Mouse (Mus musculus) layer of hippocampus, postnatal 25 days (tissue): ENCODE measurements around the gene Rad23b. TPM values are rescaled to one million over a fixed set of nuclear protein-coding genes. Genes with fewer than 3 reads are reported as not detected.
"Not testable (repeated sequence)": the region's sequence is repeated elsewhere in the genome, so short reads cannot be mapped to it uniquely, and the experiment has no call there.

Source experiments
- DNase-seq, 2 experiments: peaks; one replicate each; pipeline ENCODE4 v3.0.0; 2022; ENCODE audit warnings: mixed read lengths in 2 of 2, low spot score in 1 of 2; ENCODE audit errors: extremely low spot score in 1 of 2
- total RNA-seq, 2 experiments: library from RNA; stranded (reverse); gene quantifications; 2 replicates each; pipeline ENCODE4 v1.2.3; 2021

Gene Rad23b
- 100 to 1,000 TPM; 169 to 176 TPM for total RNA-seq

DNA sequence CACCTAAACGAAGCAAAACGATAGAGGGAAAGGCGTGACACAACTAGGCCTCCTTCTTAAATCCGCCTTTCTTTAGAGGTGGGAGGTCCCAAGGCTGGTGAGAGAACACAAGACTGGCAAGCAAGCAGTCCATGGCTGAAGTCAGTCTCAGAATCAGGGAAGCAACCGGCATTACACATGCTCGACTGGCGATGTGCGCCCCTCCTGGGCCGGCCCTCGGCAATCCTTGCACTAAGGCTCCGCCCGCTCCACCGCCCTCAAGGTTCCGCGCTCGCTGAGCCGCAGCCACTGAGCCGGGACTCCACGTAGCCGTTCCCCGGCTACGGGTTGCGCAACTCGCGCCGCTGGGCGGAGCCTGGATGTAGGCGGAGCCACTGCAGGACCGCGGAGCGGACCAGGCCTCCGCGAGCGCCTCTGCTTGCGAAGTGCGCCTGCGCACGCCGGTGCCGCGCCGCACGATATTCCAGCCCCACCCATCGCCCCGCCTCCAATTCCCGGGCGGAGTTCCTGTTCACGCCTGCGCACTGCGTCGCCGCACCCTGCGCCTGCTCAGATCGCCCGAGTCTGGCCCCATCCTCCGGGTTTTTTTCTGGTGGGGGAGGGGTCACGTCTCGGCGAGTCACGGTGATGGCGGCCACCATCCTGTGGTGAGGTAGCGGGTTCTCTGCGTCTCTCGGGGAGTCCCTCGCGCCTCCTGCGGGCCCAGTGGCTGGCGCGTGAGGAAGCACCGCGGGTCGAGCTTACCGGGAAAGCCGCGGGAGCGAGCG is at the start of gene Rad23b:
Gene Rad23b (plus strand): TSS at position 592 of the 767 bp plus-strand sequence.
- peak; percentile 100 for DNase-seq

DNA sequence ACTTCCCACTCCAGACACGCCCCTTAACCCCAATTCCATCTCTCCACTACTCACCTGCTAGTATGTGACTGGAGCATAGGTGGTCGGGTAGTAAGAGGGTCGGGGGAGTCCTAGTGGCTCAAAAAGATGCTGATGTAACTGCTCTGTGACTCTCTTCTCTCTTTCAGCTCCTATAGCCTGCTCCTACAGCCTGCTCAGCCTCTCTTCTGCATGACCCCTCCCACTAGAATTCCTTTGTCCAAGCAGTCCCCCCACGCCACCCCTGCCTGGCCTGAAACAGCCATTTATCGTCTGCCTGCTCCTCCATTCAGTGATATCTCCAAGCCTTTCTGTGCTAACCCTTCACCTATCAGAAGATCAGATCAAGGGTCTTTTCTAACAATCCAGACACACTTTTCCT is 45.7 kb upstream of the Rad23b start:
- no peak for DNase-seq

DNA sequence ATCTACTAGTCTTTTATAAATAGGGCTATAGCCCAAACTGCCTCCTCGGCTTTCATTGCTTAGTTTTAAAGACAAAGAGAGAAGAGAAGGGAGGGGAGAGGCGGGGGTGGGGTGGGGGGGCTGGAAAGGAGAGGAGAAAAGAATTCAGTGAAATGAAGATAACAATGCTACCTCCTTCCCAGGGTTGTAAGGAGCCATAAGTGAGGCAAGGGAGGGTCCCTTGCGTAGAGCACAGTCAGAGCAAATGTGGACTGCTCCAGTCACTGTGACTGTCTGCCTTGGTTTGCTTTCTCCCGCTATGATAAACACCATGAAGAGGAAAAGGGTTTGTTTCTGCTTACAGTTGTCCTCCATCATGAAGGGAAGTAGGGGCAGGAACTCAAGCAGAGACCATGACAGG is 43.2 kb upstream of the Rad23b start:
- no peak for DNase-seq

DNA sequence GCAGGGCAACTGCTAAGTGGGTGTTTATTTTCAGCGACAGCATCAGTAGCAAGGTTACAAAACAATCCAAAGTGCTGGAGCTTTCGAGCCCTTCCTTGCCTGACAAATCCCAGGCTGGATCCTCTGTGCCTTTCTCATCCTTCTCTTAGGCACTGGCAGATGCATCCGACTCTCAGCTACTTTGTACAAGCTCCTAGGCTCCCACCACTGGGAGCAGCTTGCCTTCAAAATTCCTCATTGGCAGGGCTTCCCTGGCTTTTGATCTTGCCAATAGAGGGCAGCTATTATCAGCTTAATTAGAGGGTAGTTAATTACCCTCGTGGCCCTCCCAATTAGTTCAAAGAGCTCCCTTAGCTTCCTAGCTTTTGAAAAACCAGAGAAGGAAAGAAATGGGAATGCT is 33.1 kb upstream of the Rad23b start:
- DNase-seq: no peak

DNA sequence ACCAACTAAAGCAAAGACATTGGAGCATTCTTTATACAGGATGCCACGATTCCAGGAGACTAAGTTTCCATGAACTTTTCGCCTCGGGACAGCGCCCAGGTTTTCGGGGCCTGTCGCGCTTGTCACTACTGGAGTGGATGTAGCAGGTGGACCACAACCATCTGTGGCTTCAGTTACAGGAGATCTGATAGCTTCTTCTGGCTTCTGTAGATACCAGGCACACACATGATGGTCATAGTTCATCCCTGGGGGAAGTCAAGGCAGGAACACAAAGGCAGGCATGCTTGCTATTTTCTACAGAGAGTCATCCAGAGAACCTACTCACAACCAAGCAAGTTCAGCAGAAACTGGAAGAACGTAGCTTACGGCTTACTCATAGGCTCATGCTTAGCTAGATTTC is 31.5 kb upstream of the Rad23b start:
- not testable (repeated sequence) for DNase-seq

DNA sequence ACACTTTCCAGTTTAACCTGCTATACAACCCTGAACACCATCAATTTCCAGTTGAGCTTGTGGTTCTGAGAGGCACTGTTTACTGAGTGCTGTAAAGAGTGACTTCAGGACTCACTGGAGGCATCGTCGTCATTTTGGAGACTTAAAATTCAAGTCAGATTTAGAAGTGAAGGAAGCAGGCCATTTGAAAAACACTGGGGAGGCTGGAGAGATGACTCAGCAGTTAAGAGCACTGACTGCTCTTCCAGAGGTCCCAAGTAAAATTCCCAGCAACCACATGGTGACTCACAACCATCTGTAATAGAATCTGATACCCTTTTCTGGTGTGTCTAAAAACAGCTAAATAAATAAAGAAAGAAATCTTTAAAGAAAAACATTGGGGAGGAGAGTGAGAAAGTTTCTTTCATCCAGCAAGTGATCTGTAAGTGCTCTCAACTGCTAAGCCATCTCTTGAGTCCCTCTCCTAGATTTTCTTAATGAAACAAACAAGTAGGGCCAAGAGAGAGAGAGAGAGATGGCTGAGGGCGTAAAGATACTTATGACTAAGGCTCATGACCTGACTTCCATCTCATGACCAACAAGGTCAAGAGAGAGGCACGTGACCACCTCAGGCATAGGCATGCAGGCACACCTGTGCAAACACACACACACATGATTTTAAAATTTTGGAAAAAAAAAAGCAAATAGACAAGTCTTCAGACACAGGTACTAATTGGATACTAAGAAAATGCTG is 23.9 kb upstream of the Rad23b start:
- DNase-seq: no peak

DNA sequence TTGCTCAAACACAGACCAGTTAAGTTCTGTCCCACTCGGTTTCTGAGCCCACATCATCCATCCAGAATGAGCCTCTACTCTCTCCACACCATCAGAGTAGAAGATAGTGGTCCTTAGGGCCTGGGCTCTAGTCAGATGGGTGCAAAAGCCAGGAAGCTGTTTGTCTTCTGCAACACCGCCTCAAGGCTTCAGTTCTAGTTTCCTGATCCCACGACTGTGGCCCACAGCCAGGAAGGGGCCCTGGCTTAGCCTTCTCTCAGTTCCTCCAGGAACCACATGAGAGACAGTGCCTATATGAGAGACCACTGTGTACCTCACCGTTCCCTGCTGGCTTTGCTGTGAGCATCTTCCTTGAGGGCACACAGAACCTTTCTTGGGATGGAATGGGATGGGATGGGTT is 22.3 kb upstream of the Rad23b start:
- no peak for DNase-seq

DNA sequence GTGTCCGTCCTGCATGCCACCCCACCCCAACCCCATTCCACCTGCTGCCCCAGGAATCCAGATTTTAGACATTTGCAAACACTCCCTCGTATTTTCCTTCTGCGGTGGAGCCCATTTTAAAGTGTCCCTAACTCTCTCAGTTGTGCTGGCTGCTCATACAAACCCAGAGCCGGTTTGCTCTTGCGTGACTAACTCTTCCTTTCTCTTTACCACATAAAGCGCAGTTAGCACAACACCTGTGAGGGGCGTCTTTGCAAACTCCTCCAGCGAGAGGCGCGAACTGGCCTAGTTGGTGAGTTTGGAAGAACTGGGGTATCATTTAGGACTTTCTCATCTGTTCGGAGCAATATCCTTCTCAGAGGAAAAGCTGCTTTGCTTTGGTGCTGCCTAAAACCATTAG is 21.4 kb upstream of the Rad23b start:
- no peak for DNase-seq

DNA sequence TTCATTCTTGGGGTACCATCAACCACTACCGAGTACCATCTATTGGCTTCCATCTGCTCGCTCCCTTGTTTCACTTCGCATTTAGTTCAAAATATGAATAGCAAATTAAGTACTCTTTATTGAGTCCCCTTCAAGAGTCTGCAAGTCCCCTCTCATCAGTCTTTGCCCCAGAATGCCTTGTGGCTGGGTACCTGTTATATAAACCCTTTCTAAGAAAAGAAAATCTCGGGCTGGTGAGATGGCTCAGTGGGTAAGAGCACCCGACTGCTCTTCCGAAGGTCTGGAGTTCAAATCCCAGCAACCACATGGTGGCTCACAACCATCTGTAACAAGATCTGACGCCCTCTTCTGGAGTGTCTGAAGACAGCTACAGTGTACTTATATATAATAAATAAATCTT is 20.9 kb upstream of the Rad23b start:
- not testable (repeated sequence) for DNase-seq

DNA sequence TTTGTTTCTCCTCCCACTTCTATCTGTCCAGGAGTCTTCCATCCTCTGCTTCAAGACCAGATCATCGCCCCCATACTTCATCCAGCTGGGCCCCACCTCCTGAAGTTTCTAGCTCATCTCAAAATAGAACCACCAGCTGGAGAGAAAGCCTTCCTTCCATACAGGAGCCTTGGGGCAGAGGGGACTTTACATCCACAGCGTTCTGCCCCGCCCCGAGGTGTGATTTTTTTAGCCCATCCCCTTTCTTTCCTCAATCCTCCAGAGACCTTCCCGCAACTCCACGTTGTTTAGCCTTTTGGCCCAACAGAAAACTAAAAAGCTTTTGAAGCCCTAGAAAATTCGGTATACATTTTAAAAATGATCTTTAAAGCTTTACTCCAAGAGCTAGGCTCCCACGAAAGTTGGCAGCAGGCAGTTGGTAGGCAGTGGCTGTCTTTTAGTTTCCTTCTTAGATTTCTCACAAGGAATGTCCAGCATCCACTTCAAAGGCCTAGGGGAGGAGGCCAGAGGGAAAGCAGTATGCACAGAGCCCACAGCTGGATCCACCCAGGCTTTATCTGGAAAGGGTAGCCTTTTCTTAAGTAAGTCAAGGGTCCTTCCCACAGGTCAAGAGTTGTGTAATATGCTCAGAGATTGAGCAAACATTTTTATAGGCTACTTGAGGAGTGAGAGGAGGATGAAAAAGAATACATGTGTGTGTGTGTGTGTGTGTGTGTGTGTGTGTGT is 20.1 kb upstream of the Rad23b start:
- DNase-seq: no peak

DNA sequence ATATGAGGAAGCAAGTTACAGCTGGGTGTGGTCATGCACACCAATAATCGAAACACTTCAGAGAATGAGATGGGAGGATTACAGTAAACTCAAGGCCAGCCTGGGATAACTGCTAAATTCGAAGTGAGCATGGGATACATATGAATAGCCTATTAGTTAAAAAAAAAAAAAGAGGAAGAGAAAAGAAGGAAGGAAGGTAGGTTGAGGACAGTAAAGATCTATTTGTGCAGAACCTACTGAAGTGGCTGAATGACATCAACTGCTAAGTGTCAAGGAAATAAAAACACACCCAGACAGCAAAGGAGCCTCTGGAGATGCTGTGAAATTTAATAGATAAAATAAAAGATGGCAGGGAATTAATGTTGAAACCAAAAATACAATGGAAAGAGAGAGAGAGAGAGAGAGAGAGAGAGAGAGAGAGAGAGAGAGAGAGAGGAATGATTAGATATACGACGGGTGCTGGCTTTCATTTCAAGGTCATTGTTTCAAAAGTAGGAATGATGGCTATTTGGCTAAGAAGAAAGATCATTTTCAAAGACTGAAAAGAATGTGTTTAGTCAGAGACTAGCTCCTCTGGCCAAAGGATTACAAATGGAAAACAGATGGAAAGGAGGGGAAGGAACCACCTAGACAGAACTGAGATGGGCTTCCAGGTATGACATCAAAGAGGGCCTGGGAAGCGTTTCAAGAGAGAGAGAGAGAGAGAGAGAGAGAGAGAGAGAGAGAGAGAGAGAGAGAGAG is 14.6 kb upstream of the Rad23b start:
- no peak for DNase-seq

DNA sequence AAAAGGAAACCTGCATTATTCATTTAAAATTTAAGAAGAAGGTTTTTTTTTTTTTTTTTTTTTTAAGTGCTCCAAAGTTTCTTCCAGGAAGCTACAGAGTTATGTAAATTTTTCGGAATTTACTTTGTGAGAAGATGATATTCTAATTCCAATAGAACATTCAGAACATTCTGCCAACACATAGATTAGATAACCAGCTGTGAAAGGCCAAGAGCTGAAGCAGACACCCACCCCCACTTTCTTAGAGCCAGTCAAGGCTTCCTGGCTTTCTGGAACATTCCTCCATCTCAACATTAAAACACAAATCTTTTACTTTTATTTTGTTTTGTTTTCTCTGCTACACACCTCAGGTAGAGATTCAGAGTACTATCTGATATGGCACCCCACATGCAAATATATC is 10.9 kb upstream of the Rad23b start:
- no peak for DNase-seq

DNA sequence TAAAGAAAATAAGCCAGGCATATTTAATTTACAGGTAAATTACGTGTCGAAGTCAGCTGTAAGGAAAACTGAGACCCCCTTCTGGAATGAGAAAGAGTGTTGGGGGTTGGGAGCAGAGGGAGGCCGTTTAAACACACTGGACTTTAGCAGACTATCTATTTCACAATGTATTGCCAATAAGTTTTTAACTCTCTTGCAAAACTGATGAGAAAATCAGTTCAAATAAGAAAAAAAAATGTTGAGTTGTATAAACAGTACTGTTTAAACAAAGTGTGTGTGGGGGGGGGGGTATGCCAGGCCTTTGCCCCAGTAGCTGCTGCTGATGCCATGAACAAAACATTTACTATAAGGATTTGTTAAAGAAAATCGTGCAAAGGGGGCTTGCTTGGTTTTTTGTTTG is 10.5 kb upstream of the Rad23b start:
- no peak for DNase-seq

DNA sequence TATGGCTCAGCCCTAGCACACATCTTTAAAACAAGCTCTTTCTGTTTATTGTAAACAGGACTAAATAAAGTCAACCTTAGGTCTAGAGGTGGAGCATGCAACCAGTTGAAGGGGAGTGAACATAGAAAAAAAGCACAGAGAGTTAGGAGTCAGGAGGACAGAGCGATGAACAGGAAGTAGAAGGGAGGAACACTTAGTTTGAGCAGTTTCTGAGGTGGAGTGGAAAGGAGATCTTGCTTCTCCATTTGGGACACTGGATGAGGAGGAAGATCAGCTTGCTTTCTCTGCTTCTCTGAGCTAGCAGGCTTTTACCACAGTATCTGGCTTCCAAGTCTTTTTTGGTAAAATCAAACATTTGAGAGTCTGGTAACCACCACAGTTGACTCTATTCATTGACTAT is 8.0 kb upstream of the Rad23b start:
- DNase-seq: no peak

DNA sequence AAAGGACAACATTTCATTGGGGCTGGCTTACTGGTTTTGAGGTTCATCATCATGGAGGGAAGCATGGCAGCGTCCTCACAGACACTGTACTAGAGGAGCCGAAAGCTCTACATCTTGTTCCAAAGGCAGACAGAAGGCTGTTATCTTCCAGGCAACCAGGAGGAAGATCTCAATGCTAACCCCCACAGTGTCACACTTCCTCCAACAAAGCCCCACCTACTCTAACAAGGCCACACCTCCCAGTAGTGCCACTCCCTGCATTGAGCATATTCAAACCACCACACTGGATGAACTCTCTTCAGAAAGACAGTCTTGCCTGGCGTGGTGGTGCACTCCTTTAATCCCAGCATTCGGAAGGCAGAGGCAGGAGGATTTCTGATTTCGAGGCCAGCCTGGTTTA is 7.2 kb upstream of the Rad23b start:
- DNase-seq: no peak

DNA sequence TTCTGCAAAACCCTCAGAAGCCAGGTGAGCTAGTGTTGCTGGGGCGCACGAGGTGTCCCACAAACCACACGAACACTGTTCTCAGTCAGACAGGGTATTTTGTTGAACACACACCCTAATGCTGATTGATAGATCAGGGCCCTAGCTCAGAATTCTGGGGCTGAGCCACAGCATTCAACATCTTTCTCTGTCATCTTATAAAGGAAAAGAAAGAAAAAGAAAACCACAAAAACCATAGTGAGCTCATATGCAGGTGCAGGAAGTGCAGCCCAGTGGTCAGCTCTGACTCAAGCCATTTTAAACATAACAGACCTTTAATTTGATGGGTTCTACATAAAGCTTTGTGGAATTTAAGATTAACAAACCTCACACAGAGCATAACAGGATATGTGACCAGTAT is 6.6 kb upstream of the Rad23b start:
- no peak for DNase-seq

DNA sequence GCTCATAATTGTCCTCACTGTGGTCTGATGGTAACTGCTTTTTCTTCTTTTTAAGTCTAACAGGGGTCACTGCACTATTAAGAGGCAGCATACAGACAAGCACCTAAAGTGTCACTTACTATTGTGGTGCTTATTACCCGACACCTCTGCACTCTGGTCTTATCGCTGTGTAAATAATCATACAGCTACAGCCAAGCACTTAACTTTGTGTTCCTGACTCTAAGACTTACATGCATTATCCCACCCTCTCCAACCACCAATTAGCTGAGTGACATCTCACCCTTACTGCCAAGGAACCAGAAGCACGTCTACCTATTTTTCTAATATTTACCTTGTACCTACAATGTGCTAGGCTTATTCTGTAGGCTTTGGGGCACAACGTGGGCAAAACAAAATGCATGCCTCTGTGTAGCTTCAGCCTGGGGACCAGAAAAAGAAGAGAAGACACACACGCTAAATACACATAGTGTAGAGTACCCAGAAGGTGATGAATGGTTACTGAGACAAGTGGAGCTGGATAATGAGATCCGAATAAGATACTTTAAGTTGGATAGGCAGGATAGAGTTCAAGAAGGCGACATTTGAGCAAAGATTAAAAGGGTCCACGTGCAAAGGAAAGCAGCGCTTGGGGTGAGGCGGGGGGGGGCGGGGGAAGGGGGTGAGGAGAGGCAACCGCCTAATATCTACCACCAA is 938 bp upstream of the Rad23b start:
- DNase-seq: no peak

DNA sequence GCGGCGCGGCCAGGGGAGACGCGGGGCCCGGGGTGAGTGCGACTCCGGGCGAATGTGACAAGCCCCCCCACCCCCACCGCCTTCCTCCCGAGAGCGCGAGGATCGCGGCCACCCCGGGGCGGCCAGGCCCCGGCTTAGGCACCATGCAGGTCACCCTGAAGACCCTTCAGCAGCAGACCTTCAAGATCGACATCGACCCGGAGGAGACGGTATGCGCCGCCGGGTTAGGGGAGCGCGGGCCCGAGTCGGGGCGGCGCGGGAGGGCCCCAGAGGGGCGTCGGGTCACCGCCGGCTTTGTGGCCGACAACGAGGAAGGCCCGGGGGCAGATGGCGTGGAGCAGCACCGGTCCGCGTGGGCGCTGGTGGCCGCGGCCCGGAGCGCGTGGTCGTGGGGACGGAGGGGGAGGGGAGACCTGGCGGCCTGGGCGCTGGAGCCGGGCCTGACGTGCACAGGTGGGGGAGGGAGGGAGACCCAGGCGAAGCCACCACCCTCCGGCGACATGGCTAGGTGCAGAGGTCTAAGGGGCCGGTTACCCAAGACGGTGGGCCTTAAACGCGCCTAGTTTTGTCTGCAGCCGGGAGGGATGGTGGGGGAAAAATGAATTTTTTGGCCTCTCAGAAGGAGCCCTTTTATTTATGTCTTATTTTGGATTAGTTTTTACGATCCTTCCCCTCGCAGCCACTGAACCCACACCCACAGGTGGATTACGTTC is 532 bp downstream of the Rad23b start:
- DNase-seq: no peak

DNA sequence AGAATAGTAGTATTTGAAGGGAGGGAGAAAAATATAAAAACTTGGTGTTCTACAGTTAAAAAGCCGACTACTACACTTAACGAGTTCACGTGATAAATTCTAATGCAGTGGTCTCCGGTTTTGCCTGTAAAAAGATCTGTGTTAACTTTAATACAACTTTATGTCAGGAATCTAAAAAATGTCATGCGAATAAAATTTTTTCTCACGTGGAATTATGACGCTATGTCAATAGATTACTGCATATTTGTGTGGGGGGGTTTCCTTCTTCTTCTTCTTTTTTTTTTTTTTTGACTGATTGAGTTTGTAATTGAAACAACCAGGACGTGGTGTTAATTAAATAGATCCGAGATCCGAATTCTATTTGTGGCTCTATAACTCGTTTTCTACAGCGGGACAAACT is 1.2 kb downstream of the Rad23b start:
- DNase-seq: no peak

DNA sequence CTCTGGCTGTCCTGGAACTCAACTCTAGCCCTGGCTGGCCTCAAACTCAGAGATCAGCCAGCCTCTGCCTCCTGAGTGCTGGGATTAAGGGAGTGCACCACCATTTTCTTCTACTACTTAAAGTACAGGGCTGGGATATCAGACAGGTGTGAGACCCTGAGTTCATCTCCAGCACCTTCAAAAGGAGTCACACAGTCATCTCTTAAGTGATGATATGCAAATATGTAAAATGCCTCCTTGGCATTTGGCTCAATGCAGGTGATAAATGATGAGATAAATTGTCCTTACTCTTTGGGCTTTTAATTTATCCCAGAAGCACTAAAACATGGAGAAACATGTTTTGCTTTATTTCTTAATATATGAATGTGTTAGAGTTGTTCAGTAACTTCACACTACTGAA is 2.0 kb downstream of the Rad23b start:
- no peak for DNase-seq
